Mouse (Mus musculus) large intestine, adult 2 months (tissue): ENCODE measurements at regions not wholly inside any gene's neighbourhood (a gene's known extent, or its start where the extent isn't known, plus 50 kb on each side); places are given as distances from the start of the nearest gene placed in this dataset.

Source experiments
- DNase-seq: peaks from one replicate; pipeline ENCODE4 v3.0.0-alpha.2; 2012; ENCODE audit warnings: low read depth, low spot score
- WGBS: fragments of 180-500 bp; shearing (Covaris S2); methylation state at CpG from one replicate; pipeline ENCODE4 v1.1.7; 2018; 5-methylcytosine and 5-hydroxymethylcytosine counted together

GRCm38 (mm10) chr11:17859364-17860131 is 94.1 kb downstream of the Etaa1 start:
- DNase-seq, result no peak
- 46% methylated on average over 9 of the region's 9 CpGs for WGBS

- DNase-seq, result no peak
- WGBS, result 35% methylated on average over 4 of the region's 4 CpGs
Observed at GRCm38 (mm10) chr11:17864833-17865397, 88.8 kb downstream of the Etaa1 start.

GRCm38 (mm10) chr11:17870690-17871089 is 83.0 kb downstream of the Etaa1 start:
- no peak for DNase-seq
- WGBS, result 69% methylated on average over 2 of the region's 2 CpGs

GRCm38 (mm10) chr11:17871920-17872319 is 81.8 kb downstream of the Etaa1 start:
- no peak for DNase-seq
- 79% methylated on average over 7 of the region's 7 CpGs for WGBS

GRCm38 (mm10) chr11:17883276-17883675 is 70.4 kb downstream of the Etaa1 start:
- no peak for DNase-seq
- WGBS, result 73% methylated on average over 1 of the region's 1 CpGs
